ENCODE assay signal across 10 mouse cellular contexts in the genomic region with DNA sequence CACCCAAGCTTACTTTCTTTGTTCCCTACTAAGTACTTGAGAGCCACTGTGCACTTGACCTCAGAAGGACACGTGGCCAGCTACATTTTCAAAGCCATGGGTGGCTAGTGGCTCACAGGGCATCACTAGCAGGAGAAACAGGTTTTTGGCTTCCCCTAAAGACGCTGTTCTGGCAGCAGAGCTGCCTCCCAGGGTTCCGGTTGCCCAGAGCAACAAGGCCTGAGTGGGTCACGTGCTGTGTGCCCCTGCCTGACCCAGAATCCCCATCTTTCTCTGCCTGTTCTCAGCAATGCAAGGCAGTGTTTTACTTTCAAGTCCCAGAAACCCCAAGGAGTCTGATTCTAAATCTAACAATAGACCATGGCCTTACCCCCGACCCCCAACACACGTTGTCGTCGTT.
DNase-seq lines count a peak whose midpoint lies in the region; ATAC-seq and TF ChIP-seq lines count a peak whose summit lies in the region.
"Had no signal": no experiment of that assay in that cellular context is flagged by ENCODE, and none has a peak within 500 bp of the region (broad histone marks: within the 10 kb centered on the region; RNA-seq: fewer than 3 reads in every experiment).

No protein-coding gene starts in this region.

- no peak overlapping the region for H3K4me3 ChIP-seq in hindbrain, postnatal 0 days (ENCODE audit: low read length)
- no peak overlapping the region for H3K4me3 ChIP-seq in neural tube, embryonic 14.5 days (ENCODE audit: low read depth, low read length)
- H3K4me3 ChIP-seq: heart, adult 2 months had no signal

- peak; percentile 86 for ATAC-seq in hindbrain, postnatal 0 days
- ATAC-seq in neural tube, embryonic 14.5 days (ENCODE audit: low read depth) = peak; percentile 53

- H3K27me3 ChIP-seq in hindbrain, postnatal 0 days (ENCODE audit: insufficient read depth, low read length) = no peaks in the 10 kb centered on the region
- H3K27me3 ChIP-seq in neural tube, embryonic 14.5 days (ENCODE audit: control insufficient read depth, insufficient read depth, low read length) = no peaks in the 10 kb centered on the region
- H3K27me3 ChIP-seq: CH12.LX had no signal

- no peaks in the 10 kb centered on the region for H3K9me3 ChIP-seq in hindbrain, postnatal 0 days (ENCODE audit: low read length)
- H3K9me3 ChIP-seq in neural tube, embryonic 14.5 days (ENCODE audit: control insufficient read depth, low read length) = no peaks in the 10 kb centered on the region

- peaks cover 15% of the 10 kb centered on the region for H3K4me1 ChIP-seq in hindbrain, postnatal 0 days (ENCODE audit: insufficient read depth, low read length)
- H3K4me1 ChIP-seq in neural tube, embryonic 14.5 days (ENCODE audit: control insufficient read depth, insufficient read depth, low read length) = peaks cover 19% of the 10 kb centered on the region

- H3K27ac ChIP-seq in hindbrain, postnatal 0 days = peak overlapping the region; percentile 7; the same call in 1 of the 2 replicates
- H3K27ac ChIP-seq in neural tube, embryonic 14.5 days (ENCODE audit: low read depth, low read length) = peak overlapping the region; percentile 71
- H3K27ac ChIP-seq: heart, adult 2 months had no signal

- H3K36me3 ChIP-seq in hindbrain, postnatal 0 days (ENCODE audit: insufficient read depth, low read length) = no peaks in the 10 kb centered on the region
- no peaks in the 10 kb centered on the region for H3K36me3 ChIP-seq in neural tube, embryonic 14.5 days (ENCODE audit: control insufficient read depth, insufficient read depth, low read length)

- WGBS in hindbrain, postnatal 0 days = 14% methylated on average over 8 of the region's 8 CpGs
- WGBS in neural tube, embryonic 14.5 days = 6% methylated on average over 8 of the region's 8 CpGs

- H3K4me2 ChIP-seq in hindbrain, postnatal 0 days (ENCODE audit: low read depth, low read length) = no peak overlapping the region
- no peak overlapping the region for H3K4me2 ChIP-seq in neural tube, embryonic 14.5 days (ENCODE audit: low read depth, low read length)

- no peak overlapping the region for H3K9ac ChIP-seq in hindbrain, postnatal 0 days (replicated peaks; ENCODE audit: low read length)
- 0 out of 2 replicates have a peak overlapping the region, but pooled peaks have one; percentile 11 for H3K9ac ChIP-seq in neural tube, embryonic 14.5 days (replicated peaks; ENCODE audit: low read depth, low read length)

- intact Hi-C loops in left cerebral cortex, postnatal 25 days (cut with DNase I) = no loop called here
- intact Hi-C loops in gastrocnemius, postnatal 36 days (cut with DNase I) = no loop called here

- DNase-seq in left cerebral cortex, postnatal 25 days (ENCODE audit: low spot score in 2 of 2) = peak; percentile 21 to 60
- DNase-seq in left cerebral cortex, adult 11 months (ENCODE audit: low spot score) = no peak
- peak; percentile 66 for DNase-seq in embryo, embryonic 11 days
- DNase-seq in hindbrain, postnatal 0 days (ENCODE audit: low spot score) = peak; percentile 80
- DNase-seq in adrenal gland, postnatal 10 days = no peak
- no peak for DNase-seq in right cerebral cortex, adult 18-20 months
- no peak for DNase-seq in gastrocnemius, postnatal 36 days
- DNase-seq: heart, adult 2 months had no signal

- TF ChIP-seq CTCF in hindbrain, postnatal 0 days (IDR thresholded peaks at IDR 0.05; ENCODE audit: low read depth) = no peak

Comparison
In these comparisons a context has a peak if more than half of its experiments do, and no peak if none do; other contexts are left out.
1. DNase-seq: peak in left cerebral cortex, postnatal 25 days (2 of 2), embryo, embryonic 11 days (single experiment) and hindbrain, postnatal 0 days (single experiment); none in left cerebral cortex, adult 11 months (single experiment), adrenal gland, postnatal 10 days (single experiment), right cerebral cortex, adult 18-20 months (single experiment) and gastrocnemius, postnatal 36 days (0 of 2).